In genomic region chr2:174110783-174111549, GRCm38 (mm10) we compare ENCODE assay signal across 8 mouse cellular contexts. TPM values are rescaled to one million over a fixed set of nuclear protein-coding genes. Genes with fewer than 3 reads are reported as not detected.
DNase-seq lines count a peak whose midpoint lies in the region; ATAC-seq and TF ChIP-seq lines count a peak whose summit lies in the region.

No protein-coding gene starts in this region.

- H3K27me3 ChIP-seq in forebrain, embryonic 16.5 days (replicated peaks; ENCODE audit: control insufficient read depth, insufficient read depth, low read length): no peaks in the 10 kb centered on the region
- H3K27me3 ChIP-seq in intestine, embryonic 14.5 days (replicated peaks; ENCODE audit: control insufficient read depth, insufficient read depth, low read length): no peaks in the 10 kb centered on the region
- H3K27me3 ChIP-seq in lung, postnatal 0 days (replicated peaks; ENCODE audit: insufficient read depth, low read length): no peaks in the 10 kb centered on the region
- H3K27me3 ChIP-seq in small intestine, adult 2 months (ENCODE audit: control insufficient read depth, insufficient read depth, low read length): no peaks in the 10 kb centered on the region

- peak; percentile 41 for ATAC-seq in activated CD4-positive, CD25-positive, alpha-beta regulatory T cell, adult 4 months
- ATAC-seq in forebrain, embryonic 16.5 days: peak; percentile 51
- ATAC-seq in intestine, embryonic 14.5 days (replicated peaks; ENCODE audit: low FRiP score, low TSS enrichment, low read depth): peak; percentile 21
- peak; percentile 35 for ATAC-seq in lung, postnatal 0 days

- peak overlapping the region; percentile 75 for H3K4me2 ChIP-seq in forebrain, embryonic 16.5 days (ENCODE audit: low read length)
- peak overlapping the region; percentile 74 for H3K4me2 ChIP-seq in intestine, embryonic 14.5 days (ENCODE audit: low read length)
- peak overlapping the region; percentile 85 for H3K4me2 ChIP-seq in lung, postnatal 0 days (replicated peaks; ENCODE audit: low read depth, low read length)

- peak overlapping the region; percentile 50 for H3K4me3 ChIP-seq in forebrain, embryonic 16.5 days (replicated peaks; ENCODE audit: low read length)
- peak overlapping the region; percentile 45 for H3K4me3 ChIP-seq in intestine, embryonic 14.5 days (ENCODE audit: low read depth, low read length)
- H3K4me3 ChIP-seq in lung, postnatal 0 days (ENCODE audit: low read depth, low read length): peak overlapping the region; percentile 62
- H3K4me3 ChIP-seq in small intestine, adult 2 months (ENCODE audit: low read depth, low read length): peak overlapping the region; percentile 90

- peak overlapping the region; percentile 81 for H3K9ac ChIP-seq in forebrain, embryonic 16.5 days (replicated peaks; ENCODE audit: low read depth, low read length)
- H3K9ac ChIP-seq in intestine, embryonic 14.5 days (ENCODE audit: low read length): peak overlapping the region; percentile 79
- peak overlapping the region; percentile 76 for H3K9ac ChIP-seq in lung, postnatal 0 days (replicated peaks; ENCODE audit: low read depth)

- DNase-seq in heart, adult 11 months: peak; percentile 94
- DNase-seq in heart, postnatal 36 days: no peak
- DNase-seq in intestine, embryonic 14.5 days (ENCODE audit: low spot score): peak; percentile 84
- peak; percentile 17 for DNase-seq in lung, postnatal 0 days (ENCODE audit: low spot score)
- no peak for DNase-seq in cerebellum, adult 8-10 months

- no peaks in the 10 kb centered on the region for H3K9me3 ChIP-seq in forebrain, embryonic 16.5 days (ENCODE audit: control insufficient read depth, low read length)
- no peaks in the 10 kb centered on the region for H3K9me3 ChIP-seq in intestine, embryonic 14.5 days (ENCODE audit: control insufficient read depth, low read length)
- H3K9me3 ChIP-seq in lung, postnatal 0 days (ENCODE audit: low read length): no peaks in the 10 kb centered on the region

- peak overlapping the region; percentile 9; the same call in 1 of the 2 replicates for H3K27ac ChIP-seq in forebrain, embryonic 16.5 days (ENCODE audit: low read length)
- H3K27ac ChIP-seq in intestine, embryonic 14.5 days (ENCODE audit: low read depth): peak overlapping the region; percentile 54
- H3K27ac ChIP-seq in lung, postnatal 0 days (ENCODE audit: low read length): peak overlapping the region; percentile 66
- peak overlapping the region; percentile 40 for H3K27ac ChIP-seq in small intestine, adult 2 months (ENCODE audit: insufficient read depth, low read depth, low read length)

- no peak for TF ChIP-seq POLR2A in small intestine, adult 2 months (IDR thresholded peaks at IDR 0.05; ENCODE audit: low read depth, low read length)

- TF ChIP-seq EP300 in lung, postnatal 0 days (IDR thresholded peaks at IDR 0.05): no peak

- intact Hi-C loops in heart, postnatal 36 days (cut with DNase I): loop anchor here (1.0 to 5.0 kb wide), 2 partner anchors 35 to 454 kb away; partner anchors contain the start of genes Rab22a and Stx16

- 58% methylated on average over 33 of the region's 33 CpGs for WGBS in forebrain, embryonic 16.5 days
- 49% methylated on average over 33 of the region's 33 CpGs for whole genome bisulfite sequencing in intestine, embryonic 14.5 days
- WGBS in lung, postnatal 0 days: 44% methylated on average over 33 of the region's 33 CpGs
- 36% methylated on average over 33 of the region's 33 CpGs for WGBS in small intestine, adult 2 months

- no peaks in the 10 kb centered on the region for H3K36me3 ChIP-seq in forebrain, embryonic 16.5 days (ENCODE audit: control insufficient read depth, insufficient read depth)
- peaks cover 9% of the 10 kb centered on the region; the same call in 1 of the 2 replicates for H3K36me3 ChIP-seq in intestine, embryonic 14.5 days (ENCODE audit: control insufficient read depth, insufficient read depth, low read length)
- peaks cover 9% of the 10 kb centered on the region for H3K36me3 ChIP-seq in lung, postnatal 0 days (ENCODE audit: insufficient read depth, low read length)
- H3K36me3 ChIP-seq in small intestine, adult 2 months (ENCODE audit: control insufficient read depth, insufficient read depth, low read length): peaks cover 21% of the 10 kb centered on the region

- H3K4me1 ChIP-seq in forebrain, embryonic 16.5 days (replicated peaks; ENCODE audit: control insufficient read depth, insufficient read depth, low read length): peaks cover 11% of the 10 kb centered on the region
- H3K4me1 ChIP-seq in intestine, embryonic 14.5 days (replicated peaks; ENCODE audit: control insufficient read depth, insufficient read depth, low read length): peaks cover 8% of the 10 kb centered on the region
- peaks cover 11% of the 10 kb centered on the region for H3K4me1 ChIP-seq in lung, postnatal 0 days (ENCODE audit: insufficient read depth, low read depth, low read length)
- peaks cover 21% of the 10 kb centered on the region for H3K4me1 ChIP-seq in small intestine, adult 2 months (ENCODE audit: control insufficient read depth, insufficient read depth, insufficient read length, low read length)

- TF ChIP-seq CTCF in lung, postnatal 0 days (IDR thresholded peaks at IDR 0.05): no peak
- TF ChIP-seq CTCF in small intestine, adult 2 months (IDR thresholded peaks at IDR 0.05; ENCODE audit: extremely low read depth, insufficient read length, insufficient replicate concordance, low read depth, low read length): no peak

RNA-seq across cellular contexts. Expression of gene Npepl1, which starts 0.8 kb away (rescaled TPM):
- total RNA-seq in heart, postnatal 36 days (2021): 10 to 100 TPM; 71.2 to 75.8 TPM
- 10 to 100 TPM; 18.9 to 20.9 TPM for polyA plus RNA-seq in activated CD4-positive, CD25-positive, alpha-beta regulatory T cell, adult 4 months (2017; shearing (Covaris generic))
- 19.3 and 21.7 TPM in 2 replicates for polyA plus RNA-seq in forebrain, embryonic 16.5 days (2015; fragmentation: Nextera tagmentation; extraction: Ambion mirVana)
- polyA plus RNA-seq in intestine, embryonic 14.5 days (2014; fragmentation: Nextera tagmentation; extraction: Ambion mirVana): 55.6 and 59.9 TPM in 2 replicates
- 58.0 and 60.2 TPM in 2 replicates for polyA plus RNA-seq in lung, postnatal 0 days (2015; fragmentation: Nextera tagmentation; extraction: Ambion mirVana)
- 60.6 and 90.9 TPM in 2 replicates for polyA plus RNA-seq in small intestine, adult 2 months (2012; rRNA removed)

RNA-seq across cellular contexts. Expression of gene Stx16, which starts 34.9 kb away (rescaled TPM):
- 10 to 100 TPM; 20.5 to 23.7 TPM for total RNA-seq in heart, postnatal 36 days (2021)
- 10 to 100 TPM; 14.1 to 16.0 TPM for polyA plus RNA-seq in activated CD4-positive, CD25-positive, alpha-beta regulatory T cell, adult 4 months (2017; shearing (Covaris generic))
- polyA plus RNA-seq in forebrain, embryonic 16.5 days (2015; fragmentation: Nextera tagmentation; extraction: Ambion mirVana): 16.4 and 21.3 TPM in 2 replicates
- 9.2 and 10.0 TPM in 2 replicates for polyA plus RNA-seq in intestine, embryonic 14.5 days (2014; fragmentation: Nextera tagmentation; extraction: Ambion mirVana)
- 5.2 and 7.3 TPM in 2 replicates for polyA plus RNA-seq in lung, postnatal 0 days (2015; fragmentation: Nextera tagmentation; extraction: Ambion mirVana)
- polyA plus RNA-seq in small intestine, adult 2 months (2012; rRNA removed): 11.5 and 23.4 TPM in 2 replicates

Comparison
In these comparisons a context has a peak if more than half of its experiments do, and no peak if none do; other contexts are left out.
1. DNase-seq: peak in heart, adult 11 months (single experiment), intestine, embryonic 14.5 days (single experiment) and lung, postnatal 0 days (single experiment); none in heart, postnatal 36 days (0 of 2) and cerebellum, adult 8-10 months (single experiment).
2. H3K27ac ChIP-seq: peak in every context shown above with its lines; median percentile 66 in lung, postnatal 0 days; 54 in intestine, embryonic 14.5 days; 40 in small intestine, adult 2 months; 9 in forebrain, embryonic 16.5 days.
3. Peak in every context shown above with its lines, with median percentiles within 50 percentile points of each other: ATAC-seq, H3K4me2 ChIP-seq, H3K4me3 ChIP-seq and H3K9ac ChIP-seq.